Mouse (Mus musculus) adrenal gland, postnatal 36 days (tissue): ENCODE measurements around the gene Slc12a9. TPM values are rescaled to one million over a fixed set of nuclear protein-coding genes. Genes with fewer than 3 reads are reported as not detected.

Source experiments
- DNase-seq, 2 experiments: peaks; one replicate each; pipeline ENCODE4 v3.0.0; 2021; ENCODE audit warnings: mixed read lengths in 1 of 2
- long read RNA-seq, 2 experiments: library from polyadenylated mRNA; stranded (forward); transcript quantifications; one replicate each; pipeline ENCODE4 v2.0.0; 2021; ENCODE audit warnings: borderline sequencing depth in 2 of 2
- total RNA-seq, 2 experiments: library from RNA; stranded (reverse); gene quantifications; 2 replicates each; pipeline ENCODE4 v1.2.3; 2021

The Slc12a9 gene
- 10 to 100 TPM in 1 of 2 experiments, 1 to 10 TPM in 1; 8.0 to 11.5 TPM for total RNA-seq
- long read RNA-seq, experiment 1, partial matches to known transcripts, result 4 of 8 reads
- long read RNA-seq, experiment 1, other reads (novel, unspliced or antisense), result 0 of 8 reads
- long read RNA-seq, experiment 2, partial matches to known transcripts, result 3 of 4 reads
- long read RNA-seq, experiment 2, other reads (novel, unspliced or antisense), result 0 of 4 reads

GRCm38 (mm10) chr5:137333512-137334174, at the start of gene Slc12a9:
Gene Slc12a9, minus strand, starts transcription at chr5:137333597.
- DNase-seq, result peak; percentile 95

- DNase-seq, result peak; percentile 70 to 77
Observed at GRCm38 (mm10) chr5:137381152-137381551, 47.8 kb upstream of the Slc12a9 start.

GRCm38 (mm10) chr5:137377603-137378002, 44.2 kb upstream of the Slc12a9 start:
- DNase-seq, result no peak

GRCm38 (mm10) chr5:137377176-137377575, 43.8 kb upstream of the Slc12a9 start:
- no peak for DNase-seq

GRCm38 (mm10) chr5:137376722-137377121, 43.3 kb upstream of the Slc12a9 start:
- peak in 1 of 2 experiments; percentile 24 for DNase-seq

- peak; percentile 36 to 37 for DNase-seq
Observed at GRCm38 (mm10) chr5:137376198-137376597, 42.8 kb upstream of the Slc12a9 start.

- DNase-seq, result peak; percentile 60 to 75
Observed at GRCm38 (mm10) chr5:137375627-137376026, 42.2 kb upstream of the Slc12a9 start.

- DNase-seq, result no peak
Observed at GRCm38 (mm10) chr5:137374521-137375080, 41.2 kb upstream of the Slc12a9 start.

GRCm38 (mm10) chr5:137373371-137373950, 40.1 kb upstream of the Slc12a9 start:
- no peak for DNase-seq

- DNase-seq, result no peak
Observed at GRCm38 (mm10) chr5:137369665-137370064, 36.3 kb upstream of the Slc12a9 start.

GRCm38 (mm10) chr5:137358382-137358781, 25.0 kb upstream of the Slc12a9 start:
- DNase-seq, result no peak

- no peak for DNase-seq
Observed at GRCm38 (mm10) chr5:137354091-137354490, 20.7 kb upstream of the Slc12a9 start.

- DNase-seq, result peak; percentile 22 to 53
Observed at GRCm38 (mm10) chr5:137352011-137352975, 18.9 kb upstream of the Slc12a9 start.

- DNase-seq, result no peak
Observed at GRCm38 (mm10) chr5:137351394-137351793, 18.0 kb upstream of the Slc12a9 start.

GRCm38 (mm10) chr5:137351058-137351380, 17.6 kb upstream of the Slc12a9 start:
- DNase-seq, result no peak

- DNase-seq, result no peak
Observed at GRCm38 (mm10) chr5:137350205-137351057, 17.0 kb upstream of the Slc12a9 start.

GRCm38 (mm10) chr5:137349384-137350204, 16.2 kb upstream of the Slc12a9 start, which contains the start of gene Ephb4:
Gene Ephb4, plus strand, starts transcription at chr5:137350109.
- peak; percentile 96 to 97 for DNase-seq

- DNase-seq, result peak; percentile 80 to 89
Observed at GRCm38 (mm10) chr5:137348482-137349383, 15.3 kb upstream of the Slc12a9 start.

- DNase-seq, result peak; percentile 30 to 41
Observed at GRCm38 (mm10) chr5:137347856-137348255, 14.5 kb upstream of the Slc12a9 start.
